ENCODE assay signal across 14 mouse cellular contexts in genomic region chr6:125152212-125153017, GRCm38 (mm10). TPM values are rescaled to one million over a fixed set of nuclear protein-coding genes. Genes with fewer than 3 reads are reported as not detected.
DNase-seq lines count a peak whose midpoint lies in the region; ATAC-seq and TF ChIP-seq lines count a peak whose summit lies in the region.
"Had no signal": no experiment of that assay in that cellular context is flagged by ENCODE, and none has a peak within 500 bp of the region (broad histone marks: within the 10 kb centered on the region; RNA-seq: fewer than 3 reads in every experiment).

No protein-coding gene starts in this region.

- peak; percentile 69 for ATAC-seq in G1E (ENCODE audit: extremely low read depth, insufficient number of reproducible peaks, low FRiP score, poor library complexity, severe bottlenecking)
- peak; percentile 37 for ATAC-seq in liver, embryonic 15.5 days (ENCODE audit: insufficient read depth)
- no peak for ATAC-seq in midbrain, embryonic 15.5 days (replicated peaks)
- ATAC-seq: intestine, embryonic 16.5 days had no signal

- intact Hi-C loops in gastrocnemius, postnatal 14 days (cut with DNase I; ENCODE audit: low total_unique reads) = no loop called here

- DNase-seq in kidney, postnatal 10 days = peak; percentile 37
- no peak for DNase-seq in kidney, adult 8-10 months
- DNase-seq in G1E (ENCODE audit: low spot score) = peak; percentile 35
- DNase-seq in gastrocnemius, postnatal 14 days = peak; percentile 87
- no peak for DNase-seq in c-Kit-positive CD71-positive TER-119-positive erythroid progenitor cells, embryonic 14.5 days (ENCODE audit: low spot score)
- no peak for DNase-seq in thymus, postnatal 25 days
- DNase-seq: adrenal gland, postnatal 10 days; thymus, postnatal 14 days had no signal

- WGBS in liver, embryonic 15.5 days (ENCODE audit: insufficient replicate concordance) = 35% methylated on average over 22 of the region's 22 CpGs
- WGBS in midbrain, embryonic 15.5 days = 87% methylated on average over 22 of the region's 22 CpGs

- H3K4me3 ChIP-seq in G1E (ENCODE audit: low read depth, low read length) = peak overlapping the region; percentile 64; the same call in 1 of the 2 replicates
- no peak overlapping the region for H3K4me3 ChIP-seq in liver, embryonic 15.5 days (replicated peaks)
- H3K4me3 ChIP-seq in midbrain, embryonic 15.5 days = no peak overlapping the region
- H3K4me3 ChIP-seq: left cerebral cortex, adult 2 months; midbrain, embryonic 12.5 days had no signal

- no peak for TF ChIP-seq CTCF in G1E (IDR thresholded peaks at IDR 0.05; ENCODE audit: low read depth, low read length)

- peak overlapping the region; percentile 35 for H3K4me2 ChIP-seq in liver, embryonic 15.5 days
- H3K4me2 ChIP-seq in midbrain, embryonic 15.5 days = no peak overlapping the region
- H3K4me2 ChIP-seq: midbrain, embryonic 12.5 days had no signal

- H3K9me3 ChIP-seq in G1E (replicated peaks) = no peaks in the 10 kb centered on the region
- no peaks in the 10 kb centered on the region for H3K9me3 ChIP-seq in liver, embryonic 15.5 days (replicated peaks)
- H3K9me3 ChIP-seq in midbrain, embryonic 15.5 days = no peaks in the 10 kb centered on the region
- H3K9me3 ChIP-seq: midbrain, embryonic 12.5 days had no signal

- H3K27ac ChIP-seq in liver, embryonic 15.5 days (replicated peaks) = no peak overlapping the region
- H3K27ac ChIP-seq in midbrain, embryonic 15.5 days = no peak overlapping the region
- H3K27ac ChIP-seq: left cerebral cortex, adult 2 months; midbrain, embryonic 12.5 days had no signal

- peaks cover 80% of the 10 kb centered on the region for H3K4me1 ChIP-seq in G1E (ENCODE audit: insufficient read depth, low read depth, low read length)
- H3K4me1 ChIP-seq in liver, embryonic 15.5 days (replicated peaks) = peaks cover 75% of the 10 kb centered on the region
- peaks cover 21% of the 10 kb centered on the region for H3K4me1 ChIP-seq in midbrain, embryonic 15.5 days

- no peaks in the 10 kb centered on the region for H3K27me3 ChIP-seq in G1E (ENCODE audit: insufficient read depth, low read length)
- H3K27me3 ChIP-seq in liver, embryonic 15.5 days = no peaks in the 10 kb centered on the region
- H3K27me3 ChIP-seq in midbrain, embryonic 15.5 days (replicated peaks) = no peaks in the 10 kb centered on the region
- H3K27me3 ChIP-seq: CH12.LX; midbrain, embryonic 12.5 days had no signal

- peaks cover 95% of the 10 kb centered on the region for H3K36me3 ChIP-seq in G1E (replicated peaks)
- H3K36me3 ChIP-seq in liver, embryonic 15.5 days (replicated peaks) = peaks cover 16% of the 10 kb centered on the region
- peaks cover 4% of the 10 kb centered on the region; the same call in 1 of the 2 replicates for H3K36me3 ChIP-seq in midbrain, embryonic 15.5 days (replicated peaks)

- H3K9ac ChIP-seq in liver, embryonic 15.5 days = no peak overlapping the region
- H3K9ac ChIP-seq in midbrain, embryonic 15.5 days = no peak overlapping the region
- H3K9ac ChIP-seq: midbrain, embryonic 12.5 days had no signal

RNA-seq across cellular contexts. Expression of gene Iffo1, which starts 7.4 kb away (rescaled TPM):
- 20.4 and 25.1 TPM in 2 replicates for total RNA-seq in G1E (2014; fragmentation: Nextera tagmentation)
- total RNA-seq in G1E (2017) = 12.3 and 14.5 TPM in 2 replicates
- 26.9 and 31.7 TPM in 2 replicates for polyA plus RNA-seq in G1E (2012)
- 10 to 100 TPM; 24.0 to 28.7 TPM for total RNA-seq in gastrocnemius, postnatal 14 days (2021)
- polyA plus RNA-seq in liver, embryonic 15.5 days (2015; fragmentation: Nextera tagmentation; extraction: Ambion mirVana) = 4.3 and 5.2 TPM in 2 replicates
- 22.0 and 23.3 TPM in 2 replicates for polyA plus RNA-seq in midbrain, embryonic 15.5 days (2015; fragmentation: Nextera tagmentation; extraction: Ambion mirVana)

RNA-seq across cellular contexts. Expression of gene Gapdh, which starts 13.9 kb away (rescaled TPM):
- 10,890 and 12,360 TPM in 2 replicates for total RNA-seq in G1E (2014; fragmentation: Nextera tagmentation)
- 2,600 and 3,109 TPM in 2 replicates for total RNA-seq in G1E (2017)
- polyA plus RNA-seq in G1E (2012) = 26,904 and 30,061 TPM in 2 replicates
- total RNA-seq in gastrocnemius, postnatal 14 days (2021) = over 10,000 TPM in 1 of 2 experiments, 1,000 to 10,000 TPM in 1; 9,479 to 10,041 TPM
- polyA plus RNA-seq in liver, embryonic 15.5 days (2015; fragmentation: Nextera tagmentation; extraction: Ambion mirVana) = 1,016 and 1,025 TPM in 2 replicates
- polyA plus RNA-seq in midbrain, embryonic 15.5 days (2015; fragmentation: Nextera tagmentation; extraction: Ambion mirVana) = 1,389 and 1,453 TPM in 2 replicates

RNA-seq across cellular contexts. Expression of gene Nop2, which starts 20.7 kb away (rescaled TPM):
- 56.9 and 61.0 TPM in 2 replicates for total RNA-seq in G1E (2014; fragmentation: Nextera tagmentation)
- total RNA-seq in G1E (2017) = 87.7 and 89.2 TPM in 2 replicates
- 53.4 and 90.0 TPM in 2 replicates for polyA plus RNA-seq in G1E (2012)
- 10 to 100 TPM; 16.0 to 20.4 TPM for total RNA-seq in gastrocnemius, postnatal 14 days (2021)
- 32.1 and 33.5 TPM in 2 replicates for polyA plus RNA-seq in liver, embryonic 15.5 days (2015; fragmentation: Nextera tagmentation; extraction: Ambion mirVana)
- 48.4 and 49.1 TPM in 2 replicates for polyA plus RNA-seq in midbrain, embryonic 15.5 days (2015; fragmentation: Nextera tagmentation; extraction: Ambion mirVana)

RNA-seq across cellular contexts. Expression of gene Ncapd2, which starts 39.1 kb away (rescaled TPM):
- total RNA-seq in G1E (2014; fragmentation: Nextera tagmentation) (494 and 557 TPM in 2 replicates), G1E (2017) (211 and 243 TPM in 2 replicates)
- 269 and 275 TPM in 2 replicates for polyA plus RNA-seq in G1E (2012)
- 10 to 100 TPM; 18.4 to 18.7 TPM for total RNA-seq in gastrocnemius, postnatal 14 days (2021)
- 93.2 and 109 TPM in 2 replicates for polyA plus RNA-seq in liver, embryonic 15.5 days (2015; fragmentation: Nextera tagmentation; extraction: Ambion mirVana)
- 58.3 and 58.6 TPM in 2 replicates for polyA plus RNA-seq in midbrain, embryonic 15.5 days (2015; fragmentation: Nextera tagmentation; extraction: Ambion mirVana)

RNA-seq across cellular contexts. Expression of gene Mrpl51, which starts 39.2 kb away (rescaled TPM):
- total RNA-seq in G1E (2014; fragmentation: Nextera tagmentation) (51.3 and 59.6 TPM in 2 replicates), G1E (2017) (143 and 156 TPM in 2 replicates)
- 114 and 162 TPM in 2 replicates for polyA plus RNA-seq in G1E (2012)
- total RNA-seq in gastrocnemius, postnatal 14 days (2021) = 100 to 1,000 TPM; 214 to 227 TPM
- 145 and 160 TPM in 2 replicates for polyA plus RNA-seq in liver, embryonic 15.5 days (2015; fragmentation: Nextera tagmentation; extraction: Ambion mirVana)
- 129 and 131 TPM in 2 replicates for polyA plus RNA-seq in midbrain, embryonic 15.5 days (2015; fragmentation: Nextera tagmentation; extraction: Ambion mirVana)

Comparison
In these comparisons a context has a peak if more than half of its experiments do, and no peak if none do; other contexts are left out.
1. DNase-seq: peak in kidney, postnatal 10 days (single experiment), G1E (single experiment) and gastrocnemius, postnatal 14 days (single experiment); none in kidney, adult 8-10 months (0 of 2), c-Kit-positive CD71-positive TER-119-positive erythroid progenitor cells, embryonic 14.5 days (single experiment) and thymus, postnatal 25 days (single experiment).
2. RNA of gene Gapdh, which starts 13.9 kb away (polyA plus RNA-seq): 26,904 to 30,061 TPM in G1E; 1,389 to 1,453 TPM in midbrain, embryonic 15.5 days and 1,016 to 1,025 TPM in liver, embryonic 15.5 days; every median in the first group is over 10 times any median in the second.